Mouse (Mus musculus): Measurements from ENCODE around the gene Ror1. TPM values are rescaled to one million over a fixed set of nuclear protein-coding genes. Genes with fewer than 3 reads are reported as not detected.

Ror1 gene
- polyA plus RNA-seq, 1 experiment: 0.12 TPM

DNA sequence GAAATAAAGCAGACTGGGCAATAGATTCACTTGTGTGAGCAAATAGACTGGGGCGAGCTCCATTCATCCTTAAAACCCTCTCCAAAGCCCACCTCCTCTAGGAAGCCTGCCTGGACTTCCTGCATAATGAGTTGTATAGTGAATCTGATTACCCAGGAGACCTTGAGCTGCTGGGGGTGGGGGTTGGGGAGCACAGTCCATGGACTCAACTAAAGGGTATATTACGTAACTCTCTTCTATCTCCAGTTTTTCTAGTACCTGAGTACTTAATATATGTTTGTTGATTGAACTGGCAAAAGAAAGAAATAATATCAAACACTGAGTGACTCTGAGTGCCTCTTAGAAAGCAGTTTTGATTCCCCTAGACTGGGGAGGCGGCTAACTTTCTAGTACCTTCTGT, 128.4 kb downstream of the Ror1 start:
- Histone ChIP-seq H3K36me3 (ENCODE audit: control insufficient read depth, insufficient read depth, low read length) (no peaks in the 10 kb centered on the region), H3K27ac (ENCODE audit: control insufficient read depth, insufficient read depth, low read depth, low read length) (no peak overlapping the region), H3K4me1 (ENCODE audit: control insufficient read depth, insufficient read depth, low read length) (no peaks in the 10 kb centered on the region), H3K4me3 (ENCODE audit: control insufficient read depth, low read depth, low read length) (no peak overlapping the region), H3K27me3 (ENCODE audit: control insufficient read depth, insufficient read depth, low read length) (no peaks in the 10 kb centered on the region)
- TF ChIP-seq POLR2A (IDR thresholded peaks at IDR 0.05; ENCODE audit: control insufficient read depth, low read depth, low read length) (no peak), CTCF (IDR thresholded peaks at IDR 0.05; ENCODE audit: control insufficient read depth, insufficient read depth, insufficient replicate concordance, low read depth, low read length) (no peak)

DNA sequence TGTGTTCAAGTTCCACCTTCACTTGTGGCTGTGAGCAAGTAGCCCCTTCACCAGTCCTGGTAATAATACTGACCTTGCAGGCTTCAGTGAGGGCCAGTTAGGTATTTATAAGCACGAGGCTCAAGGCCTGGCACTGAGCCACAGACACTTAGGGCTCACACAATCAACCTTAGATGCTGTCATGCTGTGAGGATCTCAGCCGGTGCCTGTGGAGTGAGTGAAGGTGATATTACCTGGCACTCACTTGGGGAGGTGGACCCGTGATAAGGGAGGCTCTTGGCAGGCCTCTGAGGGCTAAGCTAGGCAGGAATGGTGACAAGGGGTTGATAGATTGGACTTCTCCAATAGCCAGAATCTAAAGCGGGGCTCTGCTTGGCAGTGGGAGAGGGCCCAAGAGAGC, 131.0 kb downstream of the Ror1 start:
- H3K27ac ChIP-seq (ENCODE audit: control insufficient read depth, insufficient read depth, low read depth, low read length): no peak overlapping the region
- no peaks in the 10 kb centered on the region for H3K27me3 ChIP-seq (ENCODE audit: control insufficient read depth, insufficient read depth, low read length)
- H3K36me3 ChIP-seq (ENCODE audit: control insufficient read depth, insufficient read depth, low read length): no peaks in the 10 kb centered on the region
- no peak overlapping the region for H3K4me3 ChIP-seq (ENCODE audit: control insufficient read depth, low read depth, low read length)
- no peaks in the 10 kb centered on the region for H3K4me1 ChIP-seq (ENCODE audit: control insufficient read depth, insufficient read depth, low read length)
- no peak for TF ChIP-seq CTCF (IDR thresholded peaks at IDR 0.05; ENCODE audit: control insufficient read depth, insufficient read depth, insufficient replicate concordance, low read depth, low read length)
- TF ChIP-seq POLR2A (IDR thresholded peaks at IDR 0.05; ENCODE audit: control insufficient read depth, low read depth, low read length): no peak

DNA sequence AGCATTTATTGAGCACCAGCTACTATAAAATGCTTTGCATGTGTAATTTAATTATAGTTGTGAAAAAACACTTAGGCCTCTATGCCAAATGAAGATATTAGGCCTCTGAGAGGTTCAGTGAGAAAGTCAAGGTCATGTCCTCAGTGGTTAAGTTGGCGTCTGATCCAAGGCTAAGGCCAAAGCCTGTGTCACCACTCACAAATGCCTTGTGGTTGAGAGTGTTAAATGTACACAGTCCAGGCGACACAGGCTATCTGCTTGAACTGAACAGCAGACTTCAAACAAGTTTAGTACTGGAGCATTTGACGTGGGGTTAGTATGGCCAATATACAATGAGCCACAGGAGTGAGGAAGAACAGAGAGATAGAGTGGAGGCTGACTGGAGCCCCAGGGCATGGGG, 132.5 kb downstream of the Ror1 start:
- Histone ChIP-seq H3K4me3 (ENCODE audit: control insufficient read depth, low read depth, low read length) (no peak overlapping the region), H3K27ac (ENCODE audit: control insufficient read depth, insufficient read depth, low read depth, low read length) (no peak overlapping the region), H3K27me3 (ENCODE audit: control insufficient read depth, insufficient read depth, low read length) (no peaks in the 10 kb centered on the region), H3K4me1 (ENCODE audit: control insufficient read depth, insufficient read depth, low read length) (no peaks in the 10 kb centered on the region), H3K36me3 (ENCODE audit: control insufficient read depth, insufficient read depth, low read length) (no peaks in the 10 kb centered on the region)
- no peak for TF ChIP-seq CTCF (IDR thresholded peaks at IDR 0.05; ENCODE audit: control insufficient read depth, insufficient read depth, insufficient replicate concordance, low read depth, low read length)
- TF ChIP-seq POLR2A (IDR thresholded peaks at IDR 0.05; ENCODE audit: control insufficient read depth, low read depth, low read length): no peak

DNA sequence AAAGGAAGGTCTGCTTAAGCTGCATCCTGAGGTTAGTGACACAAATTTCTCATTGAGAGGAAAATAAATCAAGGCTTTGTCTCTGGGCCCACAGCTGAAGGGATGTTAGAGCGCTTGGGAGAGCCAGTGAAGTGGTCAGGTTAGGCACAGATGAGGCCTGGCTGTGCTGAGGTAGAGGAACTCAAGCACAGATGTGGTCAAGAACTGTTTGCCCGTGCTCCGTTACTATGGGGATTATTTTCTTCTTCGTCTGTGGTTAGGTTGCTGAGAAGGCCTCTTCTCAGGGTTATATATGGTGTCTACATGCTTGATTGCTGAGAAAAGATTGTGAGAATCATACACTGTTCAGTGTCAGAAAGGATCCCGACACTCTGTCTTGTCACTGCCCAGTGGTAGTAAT, 134.7 kb downstream of the Ror1 start:
- H3K27ac ChIP-seq (ENCODE audit: control insufficient read depth, insufficient read depth, low read depth, low read length): no peak overlapping the region
- no peak overlapping the region for H3K4me3 ChIP-seq (ENCODE audit: control insufficient read depth, low read depth, low read length)
- no peaks in the 10 kb centered on the region for H3K27me3 ChIP-seq (ENCODE audit: control insufficient read depth, insufficient read depth, low read length)
- H3K36me3 ChIP-seq (ENCODE audit: control insufficient read depth, insufficient read depth, low read length): no peaks in the 10 kb centered on the region
- no peaks in the 10 kb centered on the region for H3K4me1 ChIP-seq (ENCODE audit: control insufficient read depth, insufficient read depth, low read length)
- no peak for TF ChIP-seq POLR2A (IDR thresholded peaks at IDR 0.05; ENCODE audit: control insufficient read depth, low read depth, low read length)
- TF ChIP-seq CTCF (IDR thresholded peaks at IDR 0.05; ENCODE audit: control insufficient read depth, insufficient read depth, insufficient replicate concordance, low read depth, low read length): no peak

DNA sequence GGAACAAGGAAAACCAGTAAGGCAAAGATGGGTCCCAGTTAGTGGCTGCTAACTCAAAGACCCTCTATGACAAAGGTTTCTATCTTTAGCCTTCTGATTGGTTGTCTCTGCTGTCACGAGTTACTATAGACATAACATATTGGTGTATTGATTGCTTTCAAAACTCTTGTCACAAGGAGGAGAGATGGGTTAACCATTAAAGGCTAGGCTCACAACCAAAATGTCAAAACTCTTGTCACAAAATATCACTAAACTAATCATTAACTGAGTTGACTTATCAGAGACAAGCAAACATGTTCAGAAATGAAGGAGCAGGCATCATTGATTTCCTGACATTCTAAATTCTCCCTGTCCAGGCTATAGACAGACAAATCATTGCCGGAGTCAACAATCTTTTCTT, 135.4 kb downstream of the Ror1 start:
- no peak overlapping the region for H3K4me3 ChIP-seq (ENCODE audit: control insufficient read depth, low read depth, low read length)
- H3K27me3 ChIP-seq (ENCODE audit: control insufficient read depth, insufficient read depth, low read length): no peaks in the 10 kb centered on the region
- H3K27ac ChIP-seq (ENCODE audit: control insufficient read depth, insufficient read depth, low read depth, low read length): no peak overlapping the region
- no peaks in the 10 kb centered on the region for H3K36me3 ChIP-seq (ENCODE audit: control insufficient read depth, insufficient read depth, low read length)
- no peak for TF ChIP-seq POLR2A (IDR thresholded peaks at IDR 0.05; ENCODE audit: control insufficient read depth, low read depth, low read length)
- TF ChIP-seq CTCF (IDR thresholded peaks at IDR 0.05; ENCODE audit: control insufficient read depth, insufficient read depth, insufficient replicate concordance, low read depth, low read length): no peak
- H3K4me1 ChIP-seq (ENCODE audit: control insufficient read depth, insufficient read depth, low read length): no peaks in the 10 kb centered on the region

DNA sequence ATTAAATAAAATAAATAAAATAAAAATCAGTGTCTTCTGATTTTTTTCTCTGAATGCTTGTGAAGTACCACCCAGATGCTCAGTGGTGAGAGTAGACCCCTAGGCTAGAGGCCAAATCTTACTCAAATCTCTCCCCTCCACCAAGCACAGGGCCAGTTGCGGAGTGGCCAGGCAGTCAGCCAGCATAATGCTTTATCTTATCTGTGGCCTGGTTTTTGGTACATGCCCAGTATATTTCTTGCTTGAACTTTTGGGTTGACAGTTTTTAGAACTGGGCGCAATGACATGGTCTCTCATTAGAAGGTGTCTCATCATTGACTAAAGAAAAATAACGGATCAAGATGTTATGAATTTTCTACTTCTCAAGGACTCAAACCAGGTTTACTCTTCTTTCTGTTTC, 136.3 kb downstream of the Ror1 start:
- Histone ChIP-seq H3K36me3 (ENCODE audit: control insufficient read depth, insufficient read depth, low read length) (no peaks in the 10 kb centered on the region), H3K4me3 (ENCODE audit: control insufficient read depth, low read depth, low read length) (no peak overlapping the region), H3K4me1 (ENCODE audit: control insufficient read depth, insufficient read depth, low read length) (no peaks in the 10 kb centered on the region), H3K27me3 (ENCODE audit: control insufficient read depth, insufficient read depth, low read length) (no peaks in the 10 kb centered on the region), H3K27ac (ENCODE audit: control insufficient read depth, insufficient read depth, low read depth, low read length) (no peak overlapping the region)
- TF ChIP-seq POLR2A (IDR thresholded peaks at IDR 0.05; ENCODE audit: control insufficient read depth, low read depth, low read length) (no peak), CTCF (IDR thresholded peaks at IDR 0.05; ENCODE audit: control insufficient read depth, insufficient read depth, insufficient replicate concordance, low read depth, low read length) (no peak)

DNA sequence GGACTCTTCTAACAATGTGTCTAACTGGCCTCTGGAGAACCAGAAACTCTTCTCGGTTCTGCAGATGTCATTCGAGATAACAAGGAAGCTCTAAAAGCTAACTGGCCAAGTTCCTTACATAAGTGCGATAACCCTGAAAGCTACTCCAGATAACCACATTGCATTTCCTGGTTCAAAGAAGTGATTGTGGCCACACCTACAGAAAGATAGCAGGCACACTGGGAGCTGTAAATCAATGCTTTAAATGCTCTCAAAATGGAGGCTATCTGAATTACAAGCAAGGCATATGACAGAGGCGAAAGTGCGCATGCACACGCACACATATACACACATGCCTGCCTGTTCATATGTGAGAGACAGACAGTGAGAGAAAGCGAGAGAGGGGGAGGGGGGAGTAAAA, 136.9 kb downstream of the Ror1 start:
- Histone ChIP-seq H3K27me3 (ENCODE audit: control insufficient read depth, insufficient read depth, low read length) (no peaks in the 10 kb centered on the region), H3K4me1 (ENCODE audit: control insufficient read depth, insufficient read depth, low read length) (no peaks in the 10 kb centered on the region), H3K27ac (ENCODE audit: control insufficient read depth, insufficient read depth, low read depth, low read length) (no peak overlapping the region), H3K36me3 (ENCODE audit: control insufficient read depth, insufficient read depth, low read length) (no peaks in the 10 kb centered on the region), H3K4me3 (ENCODE audit: control insufficient read depth, low read depth, low read length) (no peak overlapping the region)
- TF ChIP-seq POLR2A (IDR thresholded peaks at IDR 0.05; ENCODE audit: control insufficient read depth, low read depth, low read length) (no peak), CTCF (IDR thresholded peaks at IDR 0.05; ENCODE audit: control insufficient read depth, insufficient read depth, insufficient replicate concordance, low read depth, low read length) (no peak)

DNA sequence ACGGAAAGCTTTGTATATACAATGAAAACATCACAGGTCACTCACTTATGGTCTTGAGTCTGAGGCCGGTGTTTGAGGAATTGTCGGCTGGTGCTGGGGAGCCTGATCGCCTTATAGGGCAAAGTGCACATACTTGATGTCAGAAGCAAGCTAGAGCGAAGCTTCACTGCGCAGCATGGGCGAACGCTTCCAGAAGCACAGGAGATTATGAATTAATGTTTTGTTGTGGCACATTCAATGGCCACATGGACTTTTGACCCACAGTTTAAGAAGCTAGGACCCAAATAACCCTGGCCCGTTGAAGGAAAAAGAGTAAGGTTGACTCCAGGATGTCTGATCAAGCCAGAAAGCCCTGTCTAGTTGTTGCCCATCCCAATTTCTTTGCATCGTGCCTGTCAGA, 138.2 kb downstream of the Ror1 start:
- TF ChIP-seq POLR2A (IDR thresholded peaks at IDR 0.05; ENCODE audit: control insufficient read depth, low read depth, low read length): no peak
- TF ChIP-seq CTCF (IDR thresholded peaks at IDR 0.05; ENCODE audit: control insufficient read depth, insufficient read depth, insufficient replicate concordance, low read depth, low read length): no peak
- Histone ChIP-seq H3K36me3 (ENCODE audit: control insufficient read depth, insufficient read depth, low read length) (no peaks in the 10 kb centered on the region), H3K27ac (ENCODE audit: control insufficient read depth, insufficient read depth, low read depth, low read length) (no peak overlapping the region), H3K4me1 (ENCODE audit: control insufficient read depth, insufficient read depth, low read length) (no peaks in the 10 kb centered on the region), H3K27me3 (ENCODE audit: control insufficient read depth, insufficient read depth, low read length) (no peaks in the 10 kb centered on the region), H3K4me3 (ENCODE audit: control insufficient read depth, low read depth, low read length) (no peak overlapping the region)
